Mouse (Mus musculus) heart, postnatal 10 days (tissue): ENCODE results near the gene Nup98. TPM values are rescaled to one million over a fixed set of nuclear protein-coding genes. Genes with fewer than 3 reads are reported as not detected.

ENCODE experiments used
- DNase-seq, 2 experiments: peaks; one replicate each; pipeline ENCODE4 v3.0.0; 2021
- intact Hi-C: fragments of 180-260 bp; cut with DNase I; formaldehyde crosslinking; loops from one replicate; pipeline ENCODE4 v1.15.1; 2025
- total RNA-seq, 2 experiments: library from RNA; stranded (reverse); gene quantifications; 2 replicates each; pipeline ENCODE4 v1.2.3; 2021

Nup98 gene
- total RNA-seq, 2 experiments from 2014 or later, result 39.9 to 40.5 TPM

DNA sequence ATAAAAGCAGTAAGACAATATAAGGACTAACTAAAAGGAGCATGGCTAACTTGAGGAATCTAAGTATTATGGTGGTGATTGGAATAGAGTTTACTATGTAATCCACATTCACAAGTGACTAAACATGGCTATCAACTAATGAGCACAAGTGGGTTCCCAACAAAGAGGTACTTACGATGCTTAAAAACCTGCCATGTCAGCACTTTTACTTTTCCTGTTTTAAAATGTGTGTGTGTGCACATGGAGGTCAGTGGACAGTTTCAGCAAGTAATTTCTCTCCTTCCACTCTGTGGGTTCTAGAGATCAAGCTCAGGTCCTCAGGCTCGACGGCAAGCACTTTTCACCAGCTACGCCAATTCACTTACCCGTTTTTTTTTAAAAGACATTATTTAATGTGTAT lies 72.1 kb downstream of the Nup98 start:
- intact Hi-C loops, result no loop called here
- DNase-seq, result no peak

DNA sequence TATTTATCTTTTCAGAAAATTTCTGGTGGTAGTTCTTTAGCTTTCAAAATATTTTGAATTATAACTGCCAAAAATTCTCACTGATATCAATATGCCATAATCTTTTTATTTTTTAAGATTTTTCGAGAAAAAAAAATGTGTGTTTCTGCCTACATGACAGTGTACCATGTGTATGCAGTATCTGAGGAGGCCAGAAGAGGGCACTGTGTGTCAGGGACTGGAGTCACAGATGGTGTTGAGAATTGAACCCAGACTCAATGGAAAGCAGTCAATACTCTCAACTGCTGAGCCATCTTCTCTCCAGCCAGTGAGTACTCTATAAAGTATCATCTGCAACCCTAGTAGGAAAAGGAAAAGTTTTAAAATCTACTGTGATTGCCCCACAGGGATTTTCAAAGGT lies 72.5 kb downstream of the Nup98 start:
- intact Hi-C loops, result no loop called here
- peak; percentile 15 to 36 for DNase-seq

DNA sequence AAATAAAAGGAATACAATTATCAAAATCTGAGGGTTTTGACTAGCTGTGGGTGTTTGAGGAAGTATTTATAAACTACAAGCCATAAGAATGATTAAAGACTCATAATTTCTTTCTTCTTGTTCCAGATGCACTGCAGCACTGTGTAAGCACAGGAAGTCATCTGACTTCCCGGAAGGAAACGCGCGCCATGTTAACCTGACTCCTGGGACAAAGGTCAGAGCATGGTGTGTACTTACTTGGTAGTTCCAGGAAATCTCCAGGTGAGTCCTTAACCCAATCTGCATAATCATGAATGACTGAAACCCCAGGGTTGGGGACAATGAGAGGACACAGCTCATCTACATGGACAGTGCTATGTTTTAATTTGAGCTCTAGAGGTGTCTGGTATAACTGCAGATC lies 77.6 kb downstream of the Nup98 start:
- intact Hi-C loops, result no loop called here

DNA sequence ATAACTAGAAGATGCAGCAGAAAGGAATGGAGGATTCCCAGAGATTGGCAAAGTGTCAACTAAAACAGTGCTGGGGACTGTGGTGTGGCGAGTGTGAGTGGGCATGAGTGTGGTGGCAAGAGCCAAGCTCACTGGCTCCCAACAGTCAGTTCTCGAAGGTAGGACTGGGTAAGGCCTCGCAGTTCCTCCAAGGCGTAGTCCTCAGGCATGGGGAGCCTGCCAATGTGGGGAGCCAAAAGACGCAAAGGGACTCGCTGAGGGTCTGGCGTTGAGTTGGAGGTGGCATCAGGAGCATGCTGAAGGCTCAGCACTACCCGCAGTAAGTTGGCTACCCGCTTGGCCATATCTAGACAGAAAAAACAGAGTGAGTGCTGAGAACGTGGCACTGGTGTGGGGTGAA lies 89.7 kb downstream of the Nup98 start:
- intact Hi-C loops, result no loop called here
- DNase-seq, result no peak

More for the DNA sequence above, 77.6 kb downstream of the Nup98 start:
- DNase-seq, result no peak

DNA sequence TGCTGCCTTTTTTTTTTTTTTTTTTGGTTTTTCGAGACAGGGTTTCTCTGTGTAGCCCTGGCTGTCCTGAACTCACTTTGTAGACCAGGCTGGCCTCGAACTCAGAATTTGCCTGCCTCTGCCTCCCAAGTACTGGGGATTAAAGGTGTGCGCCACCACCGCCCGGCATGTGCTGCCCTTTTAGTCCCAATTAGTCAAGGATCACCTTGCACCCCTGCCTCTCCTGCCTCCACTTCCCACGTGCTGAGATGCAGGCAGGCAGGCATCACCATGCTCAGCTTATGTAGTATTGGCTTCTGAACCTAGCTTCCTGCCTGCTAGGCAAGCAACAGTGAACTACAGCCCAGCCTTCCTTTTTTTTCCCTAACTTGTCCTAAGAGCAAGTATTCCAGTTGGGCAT lies 92.6 kb downstream of the Nup98 start:
- DNase-seq, result no peak
- intact Hi-C loops, result no loop called here

DNA sequence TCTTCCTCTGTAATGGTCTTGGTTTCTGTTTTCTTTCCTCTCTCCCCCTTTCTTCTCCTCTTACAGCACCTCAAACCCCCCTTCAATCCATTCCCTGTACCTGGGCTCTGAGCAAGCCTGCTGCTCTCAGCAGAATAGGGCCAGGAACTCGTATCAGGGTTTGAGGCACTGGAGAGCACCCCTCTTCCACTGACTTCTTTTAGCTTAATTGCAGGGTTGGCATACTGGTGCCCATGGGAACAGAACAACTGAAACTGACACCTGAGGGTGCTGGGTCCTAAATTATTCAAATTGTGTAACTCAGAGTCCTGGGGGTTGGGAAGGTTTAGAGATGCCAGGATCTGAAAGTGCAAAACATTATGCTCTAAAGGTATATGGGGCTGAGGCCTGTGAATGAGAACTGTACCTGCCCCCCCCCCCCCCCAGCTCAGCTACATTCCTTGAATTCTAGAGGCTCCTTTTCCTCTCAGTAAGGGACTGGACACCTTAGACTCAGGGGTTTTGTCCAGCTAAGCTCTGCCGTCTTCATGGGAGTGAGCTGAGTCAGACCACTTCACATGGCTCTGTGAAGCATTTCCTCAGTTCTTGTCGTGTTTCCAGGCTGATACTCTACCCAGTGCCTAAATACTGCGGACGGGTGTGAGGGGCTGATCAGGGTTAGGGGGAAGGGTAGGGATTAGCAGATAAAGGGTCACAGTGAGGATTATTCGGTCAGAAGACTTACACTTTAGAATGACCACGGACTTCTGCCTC lies 93.2 kb downstream of the Nup98 start, which contains the start of gene Chrna10:
Gene Chrna10 (minus strand): TSS at position 250 of the 753 bp plus-strand sequence.
- no peak for DNase-seq

DNA sequence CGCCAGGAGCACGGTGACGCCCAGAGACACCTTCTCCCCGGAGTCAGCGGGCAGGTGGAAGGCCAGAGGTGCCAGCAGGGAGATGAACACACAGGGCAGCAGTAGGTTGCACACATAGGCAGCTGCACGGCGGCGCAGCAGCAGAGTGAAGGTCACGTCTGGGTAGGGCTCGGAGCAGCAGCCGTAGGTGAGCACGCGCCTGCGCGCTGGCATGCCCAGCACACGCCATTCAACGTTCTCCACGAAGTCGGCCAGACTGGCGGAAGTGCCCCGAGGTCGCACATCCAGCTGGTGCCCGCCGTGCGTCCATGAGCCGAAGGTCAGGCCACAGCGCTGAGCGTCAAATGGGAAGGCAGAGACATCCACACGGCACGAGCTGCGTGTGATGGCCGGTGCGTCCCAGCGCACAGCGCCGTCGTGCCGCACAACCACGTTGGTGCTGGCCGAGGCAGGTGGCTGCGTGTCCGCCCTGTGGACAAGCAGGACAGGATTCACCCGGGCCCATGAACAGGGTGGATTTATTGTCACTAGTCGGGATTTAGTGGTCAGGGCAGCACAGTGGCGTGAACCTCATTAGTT lies 96.7 kb downstream of the Nup98 start:
- DNase-seq, result no peak
- intact Hi-C loops, result no loop called here

More for the DNA sequence above, 93.2 kb downstream of the Nup98 start, which contains the start of gene Chrna10:
- intact Hi-C loops, result no loop called here

DNA sequence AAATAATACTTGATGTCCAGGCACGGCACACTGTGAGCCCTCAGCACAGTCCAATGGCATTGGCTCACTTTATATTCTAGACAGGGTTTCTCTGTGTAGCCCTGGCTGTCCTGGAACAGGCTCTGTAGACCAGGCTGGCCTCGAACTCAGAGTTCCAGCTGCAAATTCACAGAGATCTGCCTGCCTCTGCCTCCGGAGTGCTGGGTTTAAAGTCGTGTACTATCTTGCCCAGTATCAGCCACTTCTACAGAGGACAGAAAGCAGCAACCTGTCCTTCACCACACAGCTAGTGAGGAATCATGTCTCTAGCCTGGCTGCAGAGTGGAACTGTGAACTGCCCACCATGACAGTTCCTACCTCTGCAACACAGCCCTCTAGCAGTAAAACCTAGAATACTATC lies 100.2 kb downstream of the Nup98 start:
- intact Hi-C loops, result no loop called here
- no peak for DNase-seq

DNA sequence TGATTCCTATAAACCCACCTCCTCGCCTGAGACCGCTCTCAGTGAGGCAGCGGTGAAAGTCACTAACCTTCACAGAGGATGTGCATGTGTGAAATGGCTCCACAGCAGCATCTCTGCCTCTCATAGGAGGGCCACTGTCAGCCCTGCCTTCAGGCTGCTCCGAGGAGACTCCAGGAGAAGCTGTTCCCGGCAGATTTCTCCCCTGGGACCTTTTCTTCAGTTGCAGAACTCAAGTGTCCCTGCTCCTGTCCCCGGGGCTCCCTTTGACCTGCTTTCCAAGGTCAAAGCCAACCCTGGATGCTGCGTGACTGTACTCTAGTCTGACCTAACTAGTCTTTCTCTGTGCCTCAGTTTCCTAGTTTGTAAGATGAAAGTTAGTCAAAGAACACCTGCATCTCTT lies 100.8 kb downstream of the Nup98 start, which contains the start of gene Art5:
Gene Art5 (minus strand): TSS at position 319 of the 400 bp plus-strand sequence.
- no peak for DNase-seq

DNA sequence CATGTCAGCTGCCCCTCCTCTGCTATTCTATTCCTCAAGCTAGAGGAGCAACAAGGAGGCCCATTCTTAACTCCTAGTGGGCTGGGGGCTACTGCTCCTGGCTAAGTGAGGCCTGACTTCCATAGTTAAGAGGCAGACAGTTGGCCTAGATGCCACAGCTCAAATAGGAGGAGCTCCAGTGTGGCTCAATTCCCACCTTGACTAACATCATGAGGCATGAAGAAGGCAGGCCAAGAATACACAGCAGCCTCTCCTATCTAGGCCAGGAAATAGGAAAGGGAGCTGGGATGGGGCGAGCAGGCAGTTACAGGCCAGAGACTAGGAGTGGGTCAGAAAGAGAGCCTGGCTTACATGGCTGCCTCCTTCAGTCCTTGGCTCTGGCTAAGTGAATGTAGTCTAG lies 101.8 kb downstream of the Nup98 start:
- DNase-seq, result peak; percentile 17 to 22
- intact Hi-C loops, result no loop called here

More for the DNA sequence above, 100.8 kb downstream of the Nup98 start, which contains the start of gene Art5:
- intact Hi-C loops, result no loop called here

DNA sequence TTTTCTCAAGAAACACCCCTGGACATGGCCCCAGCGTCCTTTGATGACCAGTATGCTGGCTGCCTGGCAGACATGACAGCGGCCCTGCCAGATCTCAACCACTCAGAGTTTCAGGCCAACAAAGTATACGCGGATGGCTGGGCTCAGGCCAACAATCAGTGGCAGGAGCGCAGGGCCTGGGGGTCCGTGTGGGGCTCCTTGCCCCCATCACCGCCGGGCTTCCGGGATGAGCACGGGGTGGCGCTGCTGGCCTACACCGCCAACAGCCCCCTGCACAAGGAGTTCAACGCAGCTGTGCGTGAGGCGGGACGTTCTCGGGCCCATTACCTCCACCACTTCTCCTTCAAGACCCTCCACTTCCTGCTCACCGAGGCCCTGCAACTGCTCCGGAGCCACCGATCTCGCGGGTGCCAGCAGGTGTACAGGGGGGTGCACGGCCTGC lies 103.3 kb downstream of the Nup98 start:
- DNase-seq, result peak; percentile 60 to 64
- intact Hi-C loops, result no loop called here

DNA sequence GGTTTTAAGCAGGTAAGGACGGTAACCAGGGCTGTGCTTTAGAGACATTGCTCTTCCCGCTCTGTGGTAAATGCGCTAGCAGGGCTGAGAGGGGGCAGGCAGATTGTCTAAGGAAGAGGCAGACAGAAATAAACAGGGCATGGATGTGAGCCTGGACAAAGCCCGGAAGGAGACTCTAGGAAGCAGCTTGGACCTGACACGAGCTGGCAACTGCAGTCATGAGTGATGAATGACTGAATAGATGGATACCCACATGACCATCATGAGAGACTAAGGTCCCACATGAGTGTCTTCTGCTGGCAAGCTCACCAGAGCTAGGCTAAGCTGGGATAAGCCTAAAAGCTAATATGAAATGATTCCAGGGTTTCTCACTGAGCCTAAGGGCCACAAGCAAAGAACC lies 105.8 kb downstream of the Nup98 start:
- intact Hi-C loops, result no loop called here
- peak in 1 of 2 experiments; percentile 11 for DNase-seq

DNA sequence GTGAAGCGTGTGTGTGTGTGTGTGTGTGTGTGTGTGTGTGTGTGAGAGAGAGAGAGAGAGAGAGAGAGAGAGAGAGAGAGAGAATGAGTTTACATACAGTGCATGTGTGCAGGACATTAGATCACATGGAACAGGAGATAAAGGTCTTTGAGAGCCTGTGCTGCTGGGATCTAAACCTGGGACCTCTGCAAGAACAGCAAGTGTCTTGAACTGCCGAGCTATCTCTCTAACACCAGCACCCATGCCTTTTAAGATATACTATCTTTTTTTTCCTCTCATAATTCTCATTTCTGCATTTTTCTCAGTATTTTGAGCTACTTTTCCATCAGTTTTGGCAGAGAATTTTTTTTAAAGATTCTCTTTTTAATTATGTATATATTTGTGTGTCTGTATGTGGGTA lies 106.4 kb downstream of the Nup98 start:
- intact Hi-C loops, result no loop called here
- no peak for DNase-seq

DNA sequence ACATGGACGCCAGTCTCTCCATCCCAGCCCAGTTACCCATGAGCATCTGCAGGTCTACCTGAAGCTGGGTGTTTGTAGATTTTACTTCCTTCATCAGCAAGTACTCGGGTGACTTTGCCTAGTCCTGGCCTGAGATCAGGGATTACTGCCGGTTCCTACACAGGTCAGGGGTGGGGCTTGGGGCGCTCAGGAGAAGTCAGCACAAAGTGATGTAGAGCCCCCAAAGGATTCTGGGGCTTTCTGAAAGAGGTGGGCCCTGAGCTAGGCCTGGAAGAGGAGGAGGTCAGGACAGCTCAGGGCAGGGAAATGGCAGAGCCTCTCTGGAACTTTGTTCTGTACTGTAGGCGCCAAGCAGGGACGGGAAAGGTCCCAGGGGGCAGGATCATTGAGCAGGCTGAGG lies 107.3 kb downstream of the Nup98 start:
- peak; percentile 28 to 33 for DNase-seq
- intact Hi-C loops, result no loop called here

DNA sequence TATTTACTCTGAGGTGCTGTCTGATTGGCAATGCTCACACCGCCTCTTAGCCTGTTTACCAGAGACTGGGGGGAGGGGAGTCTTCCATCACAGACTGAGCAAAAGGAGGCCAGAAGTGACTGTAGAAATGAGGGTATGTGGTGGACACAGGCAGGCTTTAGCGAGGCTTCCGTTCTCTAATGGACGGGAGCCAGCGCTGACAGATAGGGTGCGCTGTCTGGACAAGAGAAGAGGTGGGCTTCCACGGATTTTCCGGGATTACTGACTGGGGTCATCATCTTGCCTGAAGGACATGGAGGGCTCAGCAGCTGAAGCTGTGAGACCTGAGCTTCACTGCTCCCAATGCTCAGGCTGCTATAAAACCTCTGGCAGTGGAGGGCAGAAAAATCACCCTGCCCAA lies 107.7 kb downstream of the Nup98 start:
- intact Hi-C loops, result no loop called here
- peak in 1 of 2 experiments; percentile 40 for DNase-seq

DNA sequence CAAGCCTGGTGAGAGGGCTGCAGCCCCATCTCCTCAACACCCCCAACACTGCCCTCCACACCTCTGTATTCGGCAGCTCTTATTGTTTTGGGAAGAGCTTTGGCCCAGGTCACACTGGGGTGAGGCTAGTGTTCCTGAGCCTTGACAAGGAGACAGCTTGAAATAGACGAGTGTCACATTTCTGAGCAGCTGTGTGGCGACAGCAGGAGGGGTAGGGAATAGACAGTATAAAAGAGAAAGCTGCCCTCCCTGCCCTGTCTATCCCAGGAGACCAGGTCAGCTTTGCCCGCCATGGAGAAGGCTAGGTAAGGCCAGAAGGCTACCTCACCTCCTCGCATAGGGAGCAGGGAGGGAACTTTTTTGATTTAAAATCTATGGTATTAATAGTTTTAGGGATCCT lies 108.5 kb downstream of the Nup98 start, which contains the start of gene Art1:
Gene Art1 (plus strand): TSS at position 257 of the 400 bp plus-strand sequence.
- intact Hi-C loops, result no loop called here
- DNase-seq, result peak; percentile 40 to 42

DNA sequence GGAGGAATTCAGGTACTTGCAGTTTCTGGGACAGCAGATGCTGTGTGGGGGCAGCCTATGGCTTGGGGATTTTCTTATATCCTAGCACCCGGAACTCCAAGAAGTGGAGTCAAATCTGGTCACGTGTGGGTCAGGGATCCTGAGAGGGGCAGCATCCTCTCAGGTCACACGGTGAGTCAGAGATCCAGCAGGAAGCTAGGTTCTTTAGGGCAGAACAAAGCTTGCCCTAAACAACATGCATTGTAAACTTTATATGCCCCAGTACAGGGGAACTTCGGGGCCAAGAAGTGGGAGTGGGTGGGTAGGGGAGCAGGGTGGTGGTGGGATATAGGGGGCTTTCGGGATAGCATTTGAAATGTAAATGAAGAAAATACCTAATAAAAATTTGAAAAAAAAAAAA lies 109.1 kb downstream of the Nup98 start:
- DNase-seq, result no peak
- intact Hi-C loops, result no loop called here

DNA sequence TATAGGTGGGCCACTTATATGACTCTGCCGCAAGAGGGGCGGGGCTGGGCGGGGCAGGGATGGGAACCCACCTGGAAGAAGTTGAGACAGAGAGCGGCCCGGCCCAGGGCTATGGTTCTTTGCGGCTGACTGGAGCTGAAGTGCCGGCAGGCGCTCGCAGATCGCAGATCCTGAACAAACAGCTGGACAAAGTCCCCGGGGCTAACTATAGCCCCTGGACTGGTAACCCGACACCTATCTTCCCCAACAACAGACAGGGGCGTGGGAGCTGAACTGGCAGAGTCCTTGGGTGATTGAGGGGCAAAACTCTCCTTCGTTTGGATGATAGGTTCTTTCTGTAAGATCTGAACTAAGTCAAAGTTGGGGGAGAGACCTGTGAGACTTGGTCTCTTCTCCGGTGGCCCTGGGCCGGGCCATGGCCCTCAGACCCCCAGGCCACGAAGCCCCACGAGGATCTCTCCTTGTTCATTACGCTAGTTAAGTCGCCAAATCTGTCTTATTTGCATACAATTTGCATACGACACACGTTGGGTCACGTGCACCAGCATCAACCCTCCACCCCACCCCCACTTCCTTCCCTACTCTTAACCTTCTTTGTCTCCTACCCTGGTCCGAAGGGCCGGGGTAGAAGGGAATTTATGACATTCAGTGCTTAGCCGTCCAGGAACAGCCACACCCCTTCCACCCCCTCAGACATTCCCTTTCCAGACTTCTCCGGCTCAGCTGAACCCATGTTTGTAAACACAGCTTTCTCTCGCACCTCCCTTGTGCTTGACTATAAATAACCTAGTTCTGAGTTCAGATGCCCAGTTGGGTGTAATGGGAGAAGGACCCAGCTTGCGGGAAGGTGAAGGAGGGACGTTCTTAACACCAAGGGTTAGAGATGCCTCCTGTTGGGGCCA lies 110.0 kb downstream of the Nup98 start:
- peak; percentile 55 to 59 for DNase-seq
- intact Hi-C loops, result no loop called here

DNA sequence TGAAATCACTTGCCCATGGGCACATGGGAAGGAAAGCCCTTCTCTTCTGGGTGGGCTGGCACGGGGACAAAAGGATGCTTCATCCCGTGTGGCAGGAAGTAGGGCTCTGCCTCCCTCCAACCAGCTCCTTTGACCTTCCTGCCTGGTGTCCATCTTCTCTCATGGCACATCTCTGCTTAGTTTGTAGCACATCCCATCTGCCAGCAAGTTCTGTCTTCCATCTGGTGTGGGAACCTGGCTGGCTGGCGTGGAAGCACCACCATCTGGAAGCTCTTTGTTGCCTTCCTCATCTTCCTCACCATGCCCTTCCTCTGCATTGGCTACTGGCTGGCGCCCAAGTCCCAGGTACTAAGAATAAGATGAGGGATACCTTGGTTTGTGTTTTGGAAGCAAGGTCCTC lies 122.6 kb downstream of the Nup98 start:
- intact Hi-C loops, result no loop called here
- no peak for DNase-seq

DNA sequence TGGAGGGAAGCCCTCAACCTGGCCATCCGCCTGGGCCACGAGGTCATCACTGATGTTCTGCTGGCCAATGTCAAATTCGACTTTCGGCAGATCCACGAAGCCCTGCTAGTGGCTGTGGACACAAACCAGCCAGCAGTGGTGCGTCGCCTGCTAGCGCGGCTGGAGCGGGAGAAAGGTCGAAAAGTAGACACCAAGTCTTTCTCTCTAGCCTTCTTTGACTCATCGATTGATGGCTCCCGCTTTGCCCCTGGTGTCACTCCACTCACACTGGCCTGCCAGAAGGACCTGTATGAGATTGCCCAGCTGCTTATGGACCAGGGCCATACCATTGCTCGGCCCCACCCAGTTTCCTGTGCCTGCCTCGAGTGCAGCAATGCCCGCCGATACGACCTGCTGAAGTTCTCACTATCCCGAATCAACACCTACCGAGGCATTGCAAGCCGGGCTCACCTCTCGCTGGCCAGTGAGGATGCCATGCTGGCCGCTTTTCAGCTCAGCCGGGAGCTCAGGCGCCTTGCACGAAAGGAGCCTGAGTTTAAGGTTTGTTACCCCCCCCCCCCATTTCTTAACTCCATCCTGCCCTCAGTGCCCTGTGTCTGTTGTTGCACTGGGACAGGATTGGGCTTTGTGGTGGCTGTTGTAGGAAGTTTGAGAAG lies 125.8 kb downstream of the Nup98 start:
- no peak for DNase-seq
- intact Hi-C loops, result no loop called here

DNA sequence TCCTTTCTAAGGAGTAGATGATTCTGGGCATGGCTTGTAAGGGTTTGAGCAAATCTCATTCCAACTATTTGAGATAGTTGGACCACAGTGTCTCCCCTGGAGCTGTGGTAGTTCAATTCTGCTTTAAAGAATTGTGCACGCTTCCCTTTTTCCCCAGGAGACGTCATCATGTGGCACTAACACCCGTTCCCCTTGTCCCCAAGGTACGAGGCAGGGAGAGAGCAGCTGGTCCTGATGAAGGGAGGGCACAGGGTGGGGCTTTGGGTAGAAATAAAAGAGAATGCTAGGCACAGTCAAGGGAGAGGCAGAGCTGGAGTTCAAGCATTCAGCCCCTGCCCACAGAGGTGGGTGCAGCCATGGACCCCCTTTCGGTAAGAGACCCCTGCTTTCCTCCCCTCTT lies 127.2 kb downstream of the Nup98 start, which contains the start of gene Trpc2:
Gene Trpc2 (plus strand): TSS at position 301 of the 400 bp plus-strand sequence.
- DNase-seq, result no peak
- intact Hi-C loops, result no loop called here
